Mouse (Mus musculus) brain, adult 2 months (tissue): Measurements from ENCODE around the gene Trpc5.

Experiments
- DNase-seq: peaks from one replicate; pipeline ENCODE4 v3.0.0; 2011; ENCODE audit warnings: low read depth, low spot score

Trpc5 gene

DNA sequence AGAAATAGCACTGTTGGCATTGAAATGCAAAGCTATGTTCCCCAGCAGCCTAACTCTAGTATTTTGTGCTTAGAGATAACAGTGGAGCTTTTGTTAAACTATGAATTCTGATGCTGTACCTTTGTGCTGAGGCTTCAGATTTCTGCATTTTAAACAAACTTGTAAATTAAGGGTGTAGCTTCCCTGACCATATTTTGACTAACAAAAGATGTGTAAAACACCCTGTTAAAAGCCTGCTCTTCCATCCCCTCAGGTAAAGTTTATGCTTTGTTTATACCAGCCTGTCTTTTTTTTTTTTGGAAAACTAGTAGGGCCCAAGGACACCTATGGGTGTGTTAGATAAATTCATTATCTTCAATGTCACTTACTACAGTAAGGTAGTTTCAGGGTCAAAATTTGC lies 350.0 kb downstream of the Trpc5 start:
- DNase-seq: no peak

GRCm38 (mm10) chrX:144335332-144336015 lies 352.5 kb downstream of the Trpc5 start:
- DNase-seq: no peak
